Mouse (Mus musculus): ENCODE measurements at regions not wholly inside any gene's neighbourhood (a gene's known extent, or its start where the extent isn't known, plus 50 kb on each side); places are given as distances from the start of the nearest gene placed in this dataset. TPM values are rescaled to one million over a fixed set of nuclear protein-coding genes. Genes with fewer than 3 reads are reported as not detected.

MicroRNAs in the stretch of these regions (microRNA counts, 519-probe panel; counts per million panel counts)
- microRNA mmu-miR-344, result 104 counts per million, percentile 35 among the panel's probes with 10 or more counts

Small RNAs in the stretch of these regions (microRNA-seq; reads per million reads assigned to microRNA genes)
- not detected for gene Gm22466
- gene Gm23490, result not detected
- 0.63 reads per million for gene Gm23873
- not detected for gene Gm23917
- gene Gm23962, result not detected
- gene Gm25533, result not detected
- not detected for gene Mir344
- gene Mir344b, result 1.1 reads per million
- gene Mir344c, result not detected
- not detected for gene Mir344d-1
- not detected for gene Mir344d-2
- gene Mir344d-3, result not detected
- not detected for gene Mir344e
- not detected for gene Mir344h-1
- gene Mir344h-2, result not detected

All from kidney, embryonic 16.5 days (tissue).